Mouse (Mus musculus) G1E (cell line): Measurements from ENCODE around the gene Nme7.

Source experiments
- CTCF ChIP-seq: IDR thresholded peaks from 2 replicates; pipeline ENCODE4 v1.5.1; 2012; ENCODE audit warnings: low read depth, low read length, inconsistent platforms, mixed read lengths
- GATA1 ChIP-seq: IDR thresholded peaks from 2 replicates; pipeline ENCODE4 v1.6.1; 2012; ENCODE audit warnings: borderline replicate concordance, low read length, inconsistent platforms, mixed read lengths
- TAL1 ChIP-seq: conservative IDR thresholded peaks from 2 replicates; pipeline ENCODE4 v1.6.1; 2012; ENCODE audit warnings: low read depth, low read length, inconsistent platforms, mixed read lengths

DNA sequence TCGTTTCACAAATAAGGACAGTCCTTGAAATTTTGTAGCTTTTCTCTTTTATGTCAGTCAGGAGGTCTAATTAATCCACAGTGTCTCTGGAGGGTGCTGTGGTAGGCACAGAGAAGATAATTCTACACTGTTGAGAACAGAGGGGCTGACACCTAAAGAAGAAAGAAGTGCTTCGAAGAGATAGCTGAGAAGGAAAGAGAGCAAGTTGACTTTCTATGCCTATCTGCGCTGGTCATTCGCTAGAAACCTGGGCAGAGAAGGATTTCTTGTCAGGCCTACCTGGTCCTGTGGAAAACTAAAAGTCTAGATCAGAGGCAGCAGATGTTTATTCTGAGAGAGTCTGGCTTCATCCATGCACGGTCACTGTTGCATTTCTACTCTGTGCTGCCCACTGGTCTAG, 10.2 kb downstream of the Nme7 start:
- no peak for TF ChIP-seq CTCF
- TF ChIP-seq TAL1 = no peak
- TF ChIP-seq GATA1 = no peak
